Mouse (Mus musculus): ENCODE measurements around the gene Rere.

DNA sequence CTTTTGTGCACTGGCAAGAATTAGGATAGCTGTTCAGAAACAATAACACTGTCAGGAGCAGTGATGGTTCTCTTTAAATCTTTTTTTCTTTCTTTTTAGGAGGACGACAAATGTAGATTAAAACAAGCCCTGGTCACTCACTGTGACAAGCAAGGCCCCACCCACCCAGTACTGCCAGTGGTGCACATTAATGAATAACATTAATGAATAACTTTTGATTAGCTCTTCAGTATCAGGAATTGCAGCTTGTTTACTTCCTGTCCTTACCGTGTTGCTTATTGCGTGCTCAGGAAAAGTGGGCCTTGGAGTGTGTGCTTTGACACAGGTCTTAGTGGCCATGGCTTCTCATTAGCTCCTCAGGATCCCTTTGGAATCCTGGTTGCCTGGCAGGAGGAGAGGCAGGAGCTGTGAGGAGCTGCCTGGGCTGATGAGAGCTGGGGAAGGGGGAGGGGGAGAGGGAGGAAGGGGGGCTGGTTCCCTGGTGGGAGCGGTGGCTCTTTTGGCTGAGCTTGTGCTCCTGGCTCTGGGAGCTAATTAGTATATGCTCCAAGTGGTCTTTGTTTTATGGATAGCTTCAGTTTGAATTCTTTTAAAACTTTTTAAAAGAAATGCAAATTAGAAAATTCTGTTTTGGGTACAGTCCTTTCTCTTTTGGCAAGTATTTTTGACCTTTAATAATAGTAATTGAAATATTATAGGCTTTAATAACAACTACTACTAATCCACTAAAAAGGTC lies 65.4 kb downstream of the Rere start:
- no peak for TF ChIP-seq CTCF (IDR thresholded peaks at IDR 0.05; ENCODE audit: control insufficient read depth, insufficient read depth, low read length)
- no peak for TF ChIP-seq POLR2A (IDR thresholded peaks at IDR 0.05; ENCODE audit: borderline replicate concordance, control insufficient read depth, low read depth, low read length)

Measured in bone marrow, adult 2 months (tissue).